Mouse (Mus musculus) hindbrain, embryonic 12.5 days (tissue): ENCODE data around the gene Slco3a1. TPM values are rescaled to one million over a fixed set of nuclear protein-coding genes. Genes with fewer than 3 reads are reported as not detected.
"Not testable (repeated sequence)": the region's sequence is repeated elsewhere in the genome, so short reads cannot be mapped to it uniquely, and the experiment has no call there.

Experiments used
- ATAC-seq: fragments of 200-750 bp; cut with Nextera tagmentation; 2 replicates; pipeline ENCODE4 v1.8.0; 2017; ENCODE audit warnings: moderate TSS enrichment; ENCODE audit not compliant: low FRiP score
- H3K27ac ChIP-seq: fragments of 300-500 bp; sonication (generic); 2 replicates; pipeline ENCODE4 v1.5.1; 2016; ENCODE audit warnings: mild to moderate bottlenecking
- H3K27me3 ChIP-seq: fragments of 300-500 bp; sonication (generic); 2 replicates; pipeline ENCODE4 v1.6.1; 2016; ENCODE audit warnings: mild to moderate bottlenecking
- H3K36me3 ChIP-seq: fragments of 300-500 bp; sonication (generic); 2 replicates; pipeline ENCODE4 v1.6.1; 2016; ENCODE audit warnings: mild to moderate bottlenecking
- H3K4me1 ChIP-seq: fragments of 300-500 bp; sonication (generic); 2 replicates; pipeline ENCODE4 v1.6.1; 2016
- H3K4me2 ChIP-seq: fragments of 300-500 bp; sonication (generic); replicated peaks from 2 replicates; pipeline ENCODE4 v1.6.1; 2016; ENCODE audit warnings: mild to moderate bottlenecking
- H3K4me3 ChIP-seq: fragments of 300-500 bp; sonication (generic); 2 replicates; pipeline ENCODE4 v1.5.1; 2016; ENCODE audit warnings: mild to moderate bottlenecking
- H3K9ac ChIP-seq: fragments of 300-500 bp; sonication (generic); 2 replicates; pipeline ENCODE4 v1.6.1; 2016; ENCODE audit warnings: mild to moderate bottlenecking, moderate library complexity
- H3K9me3 ChIP-seq: fragments of 300-500 bp; sonication (generic); replicated peaks from 2 replicates; pipeline ENCODE4 v1.6.1; 2016; ENCODE audit warnings: mild to moderate bottlenecking
- WGBS: fragments of 180-500 bp; shearing (Covaris S2); methylation state at CpG from one replicate; pipeline ENCODE4 v1.1.7; 2016; 5-methylcytosine and 5-hydroxymethylcytosine counted together
- polyA plus RNA-seq: library from polyadenylated mRNA; unstranded; fragments of >200 nt; fragmentation: Nextera tagmentation; extraction: Ambion mirVana; gene quantifications from 2 replicates; pipeline ENCODE4 v1.2.1, GENCODE M21; 2016

Gene Slco3a1
- polyA plus RNA-seq, 1 experiment from 2014 or later, result 16.4 TPM

- Histone ChIP-seq H3K4me3 (no peak overlapping the region), H3K4me2 (no peak overlapping the region), H3K9me3 (no peaks in the 10 kb centered on the region), H3K27me3 (no peaks in the 10 kb centered on the region), H3K36me3 (no peaks in the 10 kb centered on the region), H3K4me1 (peaks cover 33% of the 10 kb centered on the region; the same call in 1 of the 2 replicates), H3K27ac (no peak overlapping the region), H3K9ac (no peak overlapping the region)
- no peak for ATAC-seq
- 83% methylated on average over 2 of the region's 2 CpGs for WGBS
Measured at GRCm38 (mm10) chr7:74421591-74421990, 133.0 kb downstream of the Slco3a1 start.

- ATAC-seq, result no peak
- H3K4me2 ChIP-seq, result no peak overlapping the region
- H3K27ac ChIP-seq, result no peak overlapping the region
- H3K36me3 ChIP-seq, result no peaks in the 10 kb centered on the region
- no peak overlapping the region for H3K9ac ChIP-seq
- no peak overlapping the region for H3K4me3 ChIP-seq
- WGBS, result 88% methylated on average over 4 of the region's 4 CpGs
- no peaks in the 10 kb centered on the region for H3K27me3 ChIP-seq
- no peaks in the 10 kb centered on the region for H3K9me3 ChIP-seq
- H3K4me1 ChIP-seq, result peaks cover 32% of the 10 kb centered on the region; the same call in 1 of the 2 replicates
Measured at GRCm38 (mm10) chr7:74419706-74420105, 134.9 kb downstream of the Slco3a1 start.

GRCm38 (mm10) chr7:74417009-74417408, 137.6 kb downstream of the Slco3a1 start:
- Histone ChIP-seq H3K9ac (no peak overlapping the region), H3K9me3 (no peaks in the 10 kb centered on the region), H3K4me2 (no peak overlapping the region), H3K4me1 (peaks cover 12% of the 10 kb centered on the region; the same call in 1 of the 2 replicates), H3K36me3 (no peaks in the 10 kb centered on the region), H3K27me3 (no peaks in the 10 kb centered on the region), H3K27ac (no peak overlapping the region), H3K4me3 (no peak overlapping the region)
- 78% methylated on average over 6 of the region's 6 CpGs for WGBS
- ATAC-seq, result no peak

GRCm38 (mm10) chr7:74415241-74415640, 139.3 kb downstream of the Slco3a1 start:
- WGBS, result 94% methylated on average over 6 of the region's 6 CpGs
- Histone ChIP-seq H3K36me3 (no peaks in the 10 kb centered on the region), H3K4me3 (no peak overlapping the region), H3K4me1 (0 out of 2 replicates have a peak, but pooled peaks cover 3% of the 10 kb centered on the region), H3K27me3 (no peaks in the 10 kb centered on the region), H3K4me2 (no peak overlapping the region), H3K9me3 (no peaks in the 10 kb centered on the region), H3K9ac (no peak overlapping the region), H3K27ac (no peak overlapping the region)
- ATAC-seq, result no peak

- Histone ChIP-seq H3K4me2 (no peak overlapping the region), H3K4me3 (no peak overlapping the region), H3K27me3 (no peaks in the 10 kb centered on the region), H3K36me3 (no peaks in the 10 kb centered on the region), H3K9ac (no peak overlapping the region), H3K9me3 (no peaks in the 10 kb centered on the region), H3K4me1 (0 out of 2 replicates have a peak, but pooled peaks cover 3% of the 10 kb centered on the region), H3K27ac (no peak overlapping the region)
- 74% methylated on average over 9 of the region's 9 CpGs for WGBS
- no peak for ATAC-seq
Measured at GRCm38 (mm10) chr7:74413738-74414716, 140.6 kb downstream of the Slco3a1 start.

- no peak for ATAC-seq
- no peaks in the 10 kb centered on the region for H3K9me3 ChIP-seq
- no peaks in the 10 kb centered on the region for H3K27me3 ChIP-seq
- 62% methylated on average over 13 of the region's 13 CpGs for WGBS
- no peak overlapping the region for H3K4me3 ChIP-seq
- no peaks in the 10 kb centered on the region for H3K36me3 ChIP-seq
- no peak overlapping the region for H3K27ac ChIP-seq
- H3K4me2 ChIP-seq, result no peak overlapping the region
- 0 out of 2 replicates have a peak, but pooled peaks cover 4% of the 10 kb centered on the region for H3K4me1 ChIP-seq
- no peak overlapping the region for H3K9ac ChIP-seq
Measured at GRCm38 (mm10) chr7:74408601-74409323, 145.8 kb downstream of the Slco3a1 start.

GRCm38 (mm10) chr7:74407851-74408250, 146.7 kb downstream of the Slco3a1 start:
- not testable (repeated sequence) for ATAC-seq, H3K4me2 ChIP-seq, H3K9ac ChIP-seq, H3K27ac ChIP-seq, H3K27me3 ChIP-seq, H3K36me3 ChIP-seq, H3K4me1 ChIP-seq, H3K4me3 ChIP-seq, H3K9me3 ChIP-seq

GRCm38 (mm10) chr7:74399729-74400128, 154.9 kb downstream of the Slco3a1 start:
- no peak overlapping the region for H3K4me2 ChIP-seq
- ATAC-seq, result no peak
- no peaks in the 10 kb centered on the region for H3K4me1 ChIP-seq
- no peaks in the 10 kb centered on the region for H3K9me3 ChIP-seq
- no peak overlapping the region for H3K9ac ChIP-seq
- no peak overlapping the region for H3K27ac ChIP-seq
- no peaks in the 10 kb centered on the region for H3K27me3 ChIP-seq
- 92% methylated on average over 6 of the region's 6 CpGs for WGBS
- no peaks in the 10 kb centered on the region for H3K36me3 ChIP-seq
- H3K4me3 ChIP-seq, result no peak overlapping the region

- ATAC-seq, result no peak
- Histone ChIP-seq H3K27ac (no peak overlapping the region), H3K4me1 (no peaks in the 10 kb centered on the region), H3K4me2 (no peak overlapping the region), H3K9ac (no peak overlapping the region), H3K4me3 (no peak overlapping the region), H3K27me3 (no peaks in the 10 kb centered on the region), H3K9me3 (no peaks in the 10 kb centered on the region), H3K36me3 (no peaks in the 10 kb centered on the region)
- 90% methylated on average over 4 of the region's 4 CpGs for WGBS
Measured at GRCm38 (mm10) chr7:74399154-74399553, 155.4 kb downstream of the Slco3a1 start.

- WGBS, result 74% methylated on average over 2 of the region's 2 CpGs
- no peak overlapping the region for H3K4me3 ChIP-seq
- H3K9me3 ChIP-seq, result no peaks in the 10 kb centered on the region
- ATAC-seq, result no peak
- H3K4me1 ChIP-seq, result peaks cover 3% of the 10 kb centered on the region; the same call in 1 of the 2 replicates
- H3K27me3 ChIP-seq, result no peaks in the 10 kb centered on the region
- H3K27ac ChIP-seq, result no peak overlapping the region
- H3K4me2 ChIP-seq, result no peak overlapping the region
- no peaks in the 10 kb centered on the region for H3K36me3 ChIP-seq
- H3K9ac ChIP-seq, result no peak overlapping the region
Measured at GRCm38 (mm10) chr7:74398326-74398725, 156.3 kb downstream of the Slco3a1 start.

- WGBS, result 70% methylated on average over 5 of the region's 5 CpGs
- Histone ChIP-seq H3K4me2 (no peak overlapping the region), H3K4me1 (peaks cover 4% of the 10 kb centered on the region; the same call in 1 of the 2 replicates), H3K9me3 (no peaks in the 10 kb centered on the region), H3K4me3 (no peak overlapping the region), H3K27me3 (no peaks in the 10 kb centered on the region), H3K9ac (no peak overlapping the region), H3K36me3 (no peaks in the 10 kb centered on the region), H3K27ac (no peak overlapping the region)
- ATAC-seq, result no peak
Measured at GRCm38 (mm10) chr7:74391451-74391873, 163.1 kb downstream of the Slco3a1 start.

GRCm38 (mm10) chr7:74389570-74389969, 165.0 kb downstream of the Slco3a1 start:
- H3K27ac ChIP-seq, result no peak overlapping the region

More at GRCm38 (mm10) chr7:74389570-74389969, 165.0 kb downstream of the Slco3a1 start:
- no peaks in the 10 kb centered on the region for H3K36me3 ChIP-seq
- H3K4me1 ChIP-seq, result peaks cover 4% of the 10 kb centered on the region; the same call in 1 of the 2 replicates
- no peak overlapping the region for H3K4me3 ChIP-seq
- 60% methylated on average over 2 of the region's 2 CpGs for WGBS
- H3K27me3 ChIP-seq, result no peaks in the 10 kb centered on the region
- ATAC-seq, result no peak
- no peak overlapping the region for H3K9ac ChIP-seq
- no peak overlapping the region for H3K4me2 ChIP-seq
- H3K9me3 ChIP-seq, result no peaks in the 10 kb centered on the region
